Mouse (Mus musculus): Measurements from ENCODE around the gene Cdan1. TPM values are rescaled to one million over a fixed set of nuclear protein-coding genes. Genes with fewer than 3 reads are reported as not detected.

Gene Cdan1
- polyA plus RNA-seq (2015; fragmentation: Nextera tagmentation; extraction: Ambion mirVana), result 5.2 and 7.1 TPM in 2 replicates

- Histone ChIP-seq H3K36me3 (ENCODE audit: control insufficient read depth, insufficient read depth) (no peaks in the 10 kb centered on the region), H3K27me3 (replicated peaks; ENCODE audit: control insufficient read depth, insufficient read depth, low read length) (no peaks in the 10 kb centered on the region), H3K9ac (replicated peaks; ENCODE audit: low read depth, low read length) (peak within 1 kb of the TSS; percentile 90), H3K4me3 (replicated peaks; ENCODE audit: low read length) (peak within 1 kb of the TSS; percentile 99), H3K4me2 (ENCODE audit: low read length) (peak within 1 kb of the TSS; percentile 57), H3K27ac (ENCODE audit: low read length) (peak within 1 kb of the TSS; percentile 79), H3K4me1 (replicated peaks; ENCODE audit: control insufficient read depth, insufficient read depth, low read length) (peaks cover 18% of the 10 kb centered on the region), H3K9me3 (ENCODE audit: control insufficient read depth, low read length) (no peaks in the 10 kb centered on the region)
- under 1% methylated on average over 56 of the region's 71 CpGs for WGBS
- peak; percentile 47 for ATAC-seq
These were observed at the start of gene Cdan1 for GRCm38 (mm10) chr2:120849449-120850423. Gene Cdan1 (minus strand): TSS chr2:120850128.

- Histone ChIP-seq H3K9me3 (ENCODE audit: control insufficient read depth, low read length) (no peaks in the 10 kb centered on the region), H3K36me3 (ENCODE audit: control insufficient read depth, insufficient read depth) (peaks cover 14% of the 10 kb centered on the region), H3K9ac (replicated peaks; ENCODE audit: low read depth, low read length) (no peak overlapping the region), H3K4me1 (replicated peaks; ENCODE audit: control insufficient read depth, insufficient read depth, low read length) (no peaks in the 10 kb centered on the region), H3K27ac (ENCODE audit: low read length) (no peak overlapping the region), H3K4me3 (replicated peaks; ENCODE audit: low read length) (no peak overlapping the region), H3K27me3 (replicated peaks; ENCODE audit: control insufficient read depth, insufficient read depth, low read length) (no peaks in the 10 kb centered on the region), H3K4me2 (ENCODE audit: low read length) (no peak overlapping the region)
- no peak for ATAC-seq
- 98% methylated on average over 3 of the region's 3 CpGs for WGBS
These were observed 46.4 kb upstream of the Cdan1 start for GRCm38 (mm10) chr2:120896361-120896760.

GRCm38 (mm10) chr2:120887601-120888000 lies 37.7 kb upstream of the Cdan1 start:
- Histone ChIP-seq H3K9ac (replicated peaks; ENCODE audit: low read depth, low read length) (no peak overlapping the region), H3K27me3 (replicated peaks; ENCODE audit: control insufficient read depth, insufficient read depth, low read length) (no peaks in the 10 kb centered on the region), H3K27ac (ENCODE audit: low read length) (no peak overlapping the region), H3K9me3 (ENCODE audit: control insufficient read depth, low read length) (no peaks in the 10 kb centered on the region), H3K4me2 (ENCODE audit: low read length) (no peak overlapping the region), H3K4me1 (replicated peaks; ENCODE audit: control insufficient read depth, insufficient read depth, low read length) (no peaks in the 10 kb centered on the region), H3K36me3 (ENCODE audit: control insufficient read depth, insufficient read depth) (peaks cover 13% of the 10 kb centered on the region), H3K4me3 (replicated peaks; ENCODE audit: low read length) (no peak overlapping the region)
- 87% methylated on average over 5 of the region's 5 CpGs for WGBS
- no peak for ATAC-seq

GRCm38 (mm10) chr2:120873192-120873591 lies 23.3 kb upstream of the Cdan1 start:
- no peak overlapping the region for H3K4me2 ChIP-seq (ENCODE audit: low read length)
- H3K36me3 ChIP-seq (ENCODE audit: control insufficient read depth, insufficient read depth), result peaks cover 20% of the 10 kb centered on the region

GRCm38 (mm10) chr2:120871447-120872336 lies 21.8 kb upstream of the Cdan1 start:
- WGBS, result 54% methylated on average over 9 of the region's 9 CpGs
- no peak for ATAC-seq
- H3K36me3 ChIP-seq (ENCODE audit: control insufficient read depth, insufficient read depth), result peaks cover 16% of the 10 kb centered on the region
- no peak overlapping the region; the same call in 1 of the 2 replicates for H3K27ac ChIP-seq (ENCODE audit: low read length)
- no peak overlapping the region for H3K4me2 ChIP-seq (ENCODE audit: low read length)
- no peaks in the 10 kb centered on the region for H3K9me3 ChIP-seq (ENCODE audit: control insufficient read depth, low read length)
- no peaks in the 10 kb centered on the region; the same call in 1 of the 2 replicates for H3K4me1 ChIP-seq (replicated peaks; ENCODE audit: control insufficient read depth, insufficient read depth, low read length)
- no peak overlapping the region for H3K4me3 ChIP-seq (replicated peaks; ENCODE audit: low read length)
- no peak overlapping the region for H3K9ac ChIP-seq (replicated peaks; ENCODE audit: low read depth, low read length)
- H3K27me3 ChIP-seq (replicated peaks; ENCODE audit: control insufficient read depth, insufficient read depth, low read length), result no peaks in the 10 kb centered on the region

More at GRCm38 (mm10) chr2:120873192-120873591, 23.3 kb upstream of the Cdan1 start:
- H3K27ac ChIP-seq (ENCODE audit: low read length), result no peak overlapping the region
- H3K4me3 ChIP-seq (replicated peaks; ENCODE audit: low read length), result no peak overlapping the region
- H3K9ac ChIP-seq (replicated peaks; ENCODE audit: low read depth, low read length), result no peak overlapping the region
- WGBS, result 84% methylated on average over 2 of the region's 2 CpGs
- no peak for ATAC-seq
- no peaks in the 10 kb centered on the region for H3K27me3 ChIP-seq (replicated peaks; ENCODE audit: control insufficient read depth, insufficient read depth, low read length)
- H3K9me3 ChIP-seq (ENCODE audit: control insufficient read depth, low read length), result no peaks in the 10 kb centered on the region
- H3K4me1 ChIP-seq (replicated peaks; ENCODE audit: control insufficient read depth, insufficient read depth, low read length), result no peaks in the 10 kb centered on the region; the same call in 1 of the 2 replicates

GRCm38 (mm10) chr2:120867336-120867735 lies 17.4 kb upstream of the Cdan1 start:
- Histone ChIP-seq H3K36me3 (ENCODE audit: control insufficient read depth, insufficient read depth) (peaks cover 23% of the 10 kb centered on the region), H3K9me3 (ENCODE audit: control insufficient read depth, low read length) (no peaks in the 10 kb centered on the region), H3K27me3 (replicated peaks; ENCODE audit: control insufficient read depth, insufficient read depth, low read length) (no peaks in the 10 kb centered on the region), H3K4me2 (ENCODE audit: low read length) (no peak overlapping the region), H3K9ac (replicated peaks; ENCODE audit: low read depth, low read length) (no peak overlapping the region), H3K4me3 (replicated peaks; ENCODE audit: low read length) (no peak overlapping the region), H3K4me1 (replicated peaks; ENCODE audit: control insufficient read depth, insufficient read depth, low read length) (no peaks in the 10 kb centered on the region; the same call in 1 of the 2 replicates), H3K27ac (ENCODE audit: low read length) (no peak overlapping the region)
- no peak for ATAC-seq
- 87% methylated on average over 5 of the region's 5 CpGs for WGBS

- H3K4me2 ChIP-seq (ENCODE audit: low read length), result no peak overlapping the region
- 25% methylated on average over 1 of the region's 1 CpGs for WGBS
- no peaks in the 10 kb centered on the region; the same call in 1 of the 2 replicates for H3K4me1 ChIP-seq (replicated peaks; ENCODE audit: control insufficient read depth, insufficient read depth, low read length)
- no peak overlapping the region for H3K27ac ChIP-seq (ENCODE audit: low read length)
- H3K9me3 ChIP-seq (ENCODE audit: control insufficient read depth, low read length), result no peaks in the 10 kb centered on the region
- H3K4me3 ChIP-seq (replicated peaks; ENCODE audit: low read length), result no peak overlapping the region
- no peak overlapping the region for H3K9ac ChIP-seq (replicated peaks; ENCODE audit: low read depth, low read length)
- ATAC-seq, result no peak
- peaks cover 25% of the 10 kb centered on the region for H3K36me3 ChIP-seq (ENCODE audit: control insufficient read depth, insufficient read depth)
- no peaks in the 10 kb centered on the region for H3K27me3 ChIP-seq (replicated peaks; ENCODE audit: control insufficient read depth, insufficient read depth, low read length)
These were observed 16.6 kb upstream of the Cdan1 start for GRCm38 (mm10) chr2:120866561-120866960.

- ATAC-seq, result no peak
- H3K4me2 ChIP-seq (ENCODE audit: low read length), result no peak overlapping the region
- no peaks in the 10 kb centered on the region for H3K9me3 ChIP-seq (ENCODE audit: control insufficient read depth, low read length)
- H3K4me3 ChIP-seq (replicated peaks; ENCODE audit: low read length), result no peak overlapping the region
- H3K27me3 ChIP-seq (replicated peaks; ENCODE audit: control insufficient read depth, insufficient read depth, low read length), result no peaks in the 10 kb centered on the region
- 97% methylated on average over 1 of the region's 1 CpGs for WGBS
- H3K9ac ChIP-seq (replicated peaks; ENCODE audit: low read depth, low read length), result no peak overlapping the region
- H3K27ac ChIP-seq (ENCODE audit: low read length), result no peak overlapping the region
- no peaks in the 10 kb centered on the region for H3K4me1 ChIP-seq (replicated peaks; ENCODE audit: control insufficient read depth, insufficient read depth, low read length)
- H3K36me3 ChIP-seq (ENCODE audit: control insufficient read depth, insufficient read depth), result peaks cover 33% of the 10 kb centered on the region
These were observed 13.5 kb upstream of the Cdan1 start for GRCm38 (mm10) chr2:120863389-120863788.

GRCm38 (mm10) chr2:120860699-120861098 lies 10.8 kb upstream of the Cdan1 start:
- no peak overlapping the region for H3K9ac ChIP-seq (replicated peaks; ENCODE audit: low read depth, low read length)
- no peaks in the 10 kb centered on the region for H3K4me1 ChIP-seq (replicated peaks; ENCODE audit: control insufficient read depth, insufficient read depth, low read length)
- no peak overlapping the region for H3K27ac ChIP-seq (ENCODE audit: low read length)
- H3K27me3 ChIP-seq (replicated peaks; ENCODE audit: control insufficient read depth, insufficient read depth, low read length), result no peaks in the 10 kb centered on the region
- no peak overlapping the region for H3K4me3 ChIP-seq (replicated peaks; ENCODE audit: low read length)
- no peak overlapping the region for H3K4me2 ChIP-seq (ENCODE audit: low read length)
- H3K9me3 ChIP-seq (ENCODE audit: control insufficient read depth, low read length), result no peaks in the 10 kb centered on the region
- 88% methylated on average over 1 of the region's 1 CpGs for WGBS
- no peak for ATAC-seq
- peaks cover 28% of the 10 kb centered on the region for H3K36me3 ChIP-seq (ENCODE audit: control insufficient read depth, insufficient read depth)

Measured in forebrain, embryonic 16.5 days (tissue).